Mouse (Mus musculus) CH12F3 (cell line): ENCODE measurements around the gene Tns2.

Experiments used
- in situ Hi-C: fragments of 300-500 bp; cut with MboI; formaldehyde crosslinking; loops from 2 replicates; pipeline ENCODE4 v1.14.3; 2020; ENCODE audit warnings: low sequenced_read_pairs

Tns2 gene

GRCm38 (mm10) chr15:102107689-102108573 is 7.7 kb downstream of the Tns2 start:
- in situ Hi-C loops: no loop called here

- in situ Hi-C loops: no loop called here
These were observed 8.7 kb downstream of the Tns2 start for GRCm38 (mm10) chr15:102108651-102109525.

- in situ Hi-C loops: no loop called here
These were observed 10.1 kb downstream of the Tns2 start for GRCm38 (mm10) chr15:102110271-102110670.

- in situ Hi-C loops: no loop called here
These were observed 10.7 kb downstream of the Tns2 start for GRCm38 (mm10) chr15:102110701-102111494.

- in situ Hi-C loops: no loop called here
These were observed 11.2 kb downstream of the Tns2 start for GRCm38 (mm10) chr15:102111495-102111829.

GRCm38 (mm10) chr15:102112181-102112580 is 12.0 kb downstream of the Tns2 start:
- in situ Hi-C loops: no loop called here

GRCm38 (mm10) chr15:102112827-102113226 is 12.6 kb downstream of the Tns2 start:
- in situ Hi-C loops: no loop called here

GRCm38 (mm10) chr15:102113674-102114073 is 13.5 kb downstream of the Tns2 start:
- in situ Hi-C loops: no loop called here

- in situ Hi-C loops: no loop called here
These were observed 14.5 kb downstream of the Tns2 start for GRCm38 (mm10) chr15:102114651-102115260.

GRCm38 (mm10) chr15:102115731-102116231 is 15.6 kb downstream of the Tns2 start:
- in situ Hi-C loops: no loop called here

GRCm38 (mm10) chr15:102116753-102117415 is 16.7 kb downstream of the Tns2 start:
- in situ Hi-C loops: no loop called here

- in situ Hi-C loops: no loop called here
These were observed 17.5 kb downstream of the Tns2 start for GRCm38 (mm10) chr15:102117461-102118443.

GRCm38 (mm10) chr15:102118591-102118990 is 18.4 kb downstream of the Tns2 start:
- in situ Hi-C loops: no loop called here

GRCm38 (mm10) chr15:102119121-102119830 is 19.1 kb downstream of the Tns2 start:
- in situ Hi-C loops: no loop called here

GRCm38 (mm10) chr15:102119831-102120170 is 19.6 kb downstream of the Tns2 start:
- in situ Hi-C loops: no loop called here

- in situ Hi-C loops: no loop called here
These were observed 20.3 kb downstream of the Tns2 start for GRCm38 (mm10) chr15:102120530-102120929.

- in situ Hi-C loops: no loop called here
These were observed 26.1 kb downstream of the Tns2 start for GRCm38 (mm10) chr15:102126303-102126702.

GRCm38 (mm10) chr15:102133314-102133713 is 33.1 kb downstream of the Tns2 start:
- in situ Hi-C loops: no loop called here
